Mouse (Mus musculus) embryonic facial prominence, embryonic 13.5 days (tissue): ENCODE data around the gene Agl. TPM values are rescaled to one million over a fixed set of nuclear protein-coding genes. Genes with fewer than 3 reads are reported as not detected.
"Not testable (repeated sequence)": the region's sequence is repeated elsewhere in the genome, so short reads cannot be mapped to it uniquely, and the experiment has no call there.

ENCODE experiments used
- ATAC-seq: fragments of 200-750 bp; cut with Nextera tagmentation; 2 replicates; pipeline ENCODE4 v1.8.0; 2017; ENCODE audit warnings: low read depth; ENCODE audit not compliant: insufficient number of reproducible peaks, insufficient read depth, low FRiP score, low TSS enrichment
- H3K27ac ChIP-seq: fragments of 300-500 bp; sonication (generic); 2 replicates; pipeline ENCODE4 v1.5.1; 2015; ENCODE audit warnings: moderate library complexity, mild to moderate bottlenecking, inconsistent platforms
- H3K27me3 ChIP-seq: fragments of 300-500 bp; sonication (generic); 2 replicates; pipeline ENCODE4 v1.6.1; 2015; ENCODE audit warnings: mild to moderate bottlenecking, inconsistent platforms
- H3K36me3 ChIP-seq: fragments of 300-500 bp; sonication (generic); 2 replicates; pipeline ENCODE4 v1.6.1; 2015; ENCODE audit warnings: mild to moderate bottlenecking, inconsistent platforms
- H3K4me1 ChIP-seq: fragments of 300-500 bp; sonication (generic); 2 replicates; pipeline ENCODE4 v1.6.1; 2015; ENCODE audit warnings: inconsistent platforms
- H3K4me2 ChIP-seq: fragments of 300-500 bp; sonication (generic); 2 replicates; pipeline ENCODE4 v1.6.1; 2015; ENCODE audit warnings: moderate library complexity, mild to moderate bottlenecking, inconsistent platforms
- H3K4me3 ChIP-seq: fragments of 300-500 bp; sonication (generic); 2 replicates; pipeline ENCODE4 v1.5.1; 2015; ENCODE audit warnings: mild to moderate bottlenecking, inconsistent platforms
- H3K9ac ChIP-seq: fragments of 300-500 bp; sonication (generic); 2 replicates; pipeline ENCODE4 v1.6.1; 2015; ENCODE audit warnings: mild to moderate bottlenecking, inconsistent platforms
- H3K9me3 ChIP-seq: fragments of 300-500 bp; sonication (generic); 2 replicates; pipeline ENCODE4 v1.6.1; 2016; ENCODE audit warnings: inconsistent platforms
- WGBS: fragments of 180-500 bp; shearing (Covaris S2); methylation state at CpG from one replicate; pipeline ENCODE4 v1.1.7; 2015; ENCODE audit warnings: mixed read lengths; 5-methylcytosine and 5-hydroxymethylcytosine counted together
- polyA plus RNA-seq: library from polyadenylated mRNA; unstranded; fragments of >200 nt; fragmentation: Nextera tagmentation; extraction: Ambion mirVana; gene quantifications from 2 replicates; pipeline ENCODE4 v1.2.1, GENCODE M21; 2015

Gene Agl
- polyA plus RNA-seq, 1 experiment from 2014 or later, result 19.6 TPM

- H3K27me3 ChIP-seq, result no peaks in the 10 kb centered on the region
- no peak overlapping the region for H3K27ac ChIP-seq
- no peak for ATAC-seq
- no peak overlapping the region for H3K4me3 ChIP-seq
- H3K9me3 ChIP-seq, result no peaks in the 10 kb centered on the region
- H3K36me3 ChIP-seq, result peaks cover 78% of the 10 kb centered on the region
- no peak overlapping the region for H3K4me2 ChIP-seq
- H3K9ac ChIP-seq, result no peak overlapping the region
- H3K4me1 ChIP-seq, result no peaks in the 10 kb centered on the region
- WGBS, result 94% methylated on average over 12 of the region's 12 CpGs
These were observed 23.7 kb downstream of the Agl start for GRCm38 (mm10) chr3:116784290-116784689.

GRCm38 (mm10) chr3:116776961-116777360, 31.0 kb downstream of the Agl start:
- peaks cover 75% of the 10 kb centered on the region for H3K36me3 ChIP-seq
- H3K27me3 ChIP-seq, result no peaks in the 10 kb centered on the region

GRCm38 (mm10) chr3:116773836-116774235, 34.1 kb downstream of the Agl start:
- Histone ChIP-seq H3K36me3 (peaks cover 71% of the 10 kb centered on the region), H3K9me3 (no peaks in the 10 kb centered on the region), H3K27me3 (no peaks in the 10 kb centered on the region), H3K4me2 (no peak overlapping the region), H3K4me1 (no peaks in the 10 kb centered on the region), H3K4me3 (no peak overlapping the region), H3K9ac (no peak overlapping the region), H3K27ac (no peak overlapping the region)
- WGBS, result 88% methylated on average over 12 of the region's 12 CpGs
- no peak for ATAC-seq

More at GRCm38 (mm10) chr3:116776961-116777360, 31.0 kb downstream of the Agl start:
- H3K4me2 ChIP-seq, result no peak overlapping the region
- no peaks in the 10 kb centered on the region for H3K9me3 ChIP-seq
- no peak overlapping the region for H3K27ac ChIP-seq
- H3K4me3 ChIP-seq, result no peak overlapping the region
- ATAC-seq, result no peak
- no peaks in the 10 kb centered on the region for H3K4me1 ChIP-seq
- WGBS, result 84% methylated on average over 2 of the region's 2 CpGs
- no peak overlapping the region for H3K9ac ChIP-seq

GRCm38 (mm10) chr3:116771597-116771996, 36.4 kb downstream of the Agl start:
- Histone ChIP-seq H3K4me2 (no peak overlapping the region), H3K9ac (no peak overlapping the region), H3K36me3 (peaks cover 63% of the 10 kb centered on the region), H3K9me3 (no peaks in the 10 kb centered on the region), H3K4me3 (no peak overlapping the region), H3K4me1 (no peaks in the 10 kb centered on the region), H3K27ac (no peak overlapping the region), H3K27me3 (no peaks in the 10 kb centered on the region)
- 85% methylated on average over 2 of the region's 2 CpGs for WGBS
- ATAC-seq, result no peak

- not testable (repeated sequence) for ATAC-seq, H3K9me3 ChIP-seq, H3K4me1 ChIP-seq, H3K27me3 ChIP-seq, H3K4me3 ChIP-seq, H3K4me2 ChIP-seq, H3K9ac ChIP-seq, H3K27ac ChIP-seq
- peaks cover 42% of the 10 kb centered on the region for H3K36me3 ChIP-seq
- WGBS, result 89% methylated on average over 7 of the region's 7 CpGs
These were observed 41.0 kb downstream of the Agl start for GRCm38 (mm10) chr3:116766963-116767362.

- H3K4me2 ChIP-seq, result no peak overlapping the region
- peaks cover 54% of the 10 kb centered on the region for H3K36me3 ChIP-seq
- no peaks in the 10 kb centered on the region for H3K27me3 ChIP-seq
- no peak overlapping the region for H3K27ac ChIP-seq
- H3K4me1 ChIP-seq, result no peaks in the 10 kb centered on the region
- ATAC-seq, result no peak
- no peaks in the 10 kb centered on the region for H3K9me3 ChIP-seq
- H3K4me3 ChIP-seq, result no peak overlapping the region
- WGBS, result 97% methylated on average over 8 of the region's 8 CpGs
- H3K9ac ChIP-seq, result no peak overlapping the region
These were observed 55.1 kb downstream of the Agl start for GRCm38 (mm10) chr3:116752818-116753217.

- no peak for ATAC-seq
- Histone ChIP-seq H3K9ac (no peak overlapping the region), H3K27ac (no peak overlapping the region), H3K9me3 (no peaks in the 10 kb centered on the region), H3K4me1 (no peaks in the 10 kb centered on the region), H3K4me3 (no peak overlapping the region), H3K4me2 (no peak overlapping the region), H3K36me3 (peaks cover 40% of the 10 kb centered on the region), H3K27me3 (no peaks in the 10 kb centered on the region)
- 71% methylated on average over 4 of the region's 4 CpGs for WGBS
These were observed 56.6 kb downstream of the Agl start for GRCm38 (mm10) chr3:116751191-116751860.

- ATAC-seq, result no peak
These were observed 59.4 kb downstream of the Agl start for GRCm38 (mm10) chr3:116748391-116749170.

GRCm38 (mm10) chr3:116747648-116748047, 60.3 kb downstream of the Agl start:
- H3K4me3 ChIP-seq, H3K27ac ChIP-seq, ATAC-seq, H3K9ac ChIP-seq, H3K4me1 ChIP-seq, H3K4me2 ChIP-seq, H3K9me3 ChIP-seq, H3K27me3 ChIP-seq: not testable (repeated sequence)
- H3K36me3 ChIP-seq, result peaks cover 39% of the 10 kb centered on the region
- 86% methylated on average over 7 of the region's 7 CpGs for WGBS

More at GRCm38 (mm10) chr3:116748391-116749170, 59.4 kb downstream of the Agl start:
- no peak overlapping the region for H3K9ac ChIP-seq
- peaks cover 43% of the 10 kb centered on the region for H3K36me3 ChIP-seq
- no peaks in the 10 kb centered on the region for H3K9me3 ChIP-seq
- no peak overlapping the region for H3K27ac ChIP-seq
- no peaks in the 10 kb centered on the region for H3K4me1 ChIP-seq
- no peak overlapping the region for H3K4me2 ChIP-seq
- H3K27me3 ChIP-seq, result no peaks in the 10 kb centered on the region
- 58% methylated on average over 8 of the region's 8 CpGs for WGBS
- H3K4me3 ChIP-seq, result no peak overlapping the region

- H3K27me3 ChIP-seq, result no peaks in the 10 kb centered on the region
- WGBS, result 85% methylated on average over 9 of the region's 9 CpGs
- H3K4me3 ChIP-seq, result no peak overlapping the region
- peaks cover 18% of the 10 kb centered on the region for H3K36me3 ChIP-seq
- no peaks in the 10 kb centered on the region for H3K4me1 ChIP-seq
- no peak overlapping the region for H3K27ac ChIP-seq
- H3K9ac ChIP-seq, result no peak overlapping the region
- H3K9me3 ChIP-seq, result no peaks in the 10 kb centered on the region
- H3K4me2 ChIP-seq, result no peak overlapping the region
- ATAC-seq, result no peak
These were observed 67.0 kb downstream of the Agl start for GRCm38 (mm10) chr3:116740963-116741362.

GRCm38 (mm10) chr3:116740106-116740505, 67.9 kb downstream of the Agl start:
- H3K27ac ChIP-seq, result no peak overlapping the region
- ATAC-seq, result no peak
- no peak overlapping the region for H3K4me3 ChIP-seq
- no peak overlapping the region for H3K4me2 ChIP-seq
- no peaks in the 10 kb centered on the region for H3K9me3 ChIP-seq
- H3K36me3 ChIP-seq, result peaks cover 12% of the 10 kb centered on the region
- WGBS, result 86% methylated on average over 5 of the region's 5 CpGs
- H3K4me1 ChIP-seq, result no peaks in the 10 kb centered on the region
- no peaks in the 10 kb centered on the region for H3K27me3 ChIP-seq
- no peak overlapping the region for H3K9ac ChIP-seq

- H3K27me3 ChIP-seq, result no peaks in the 10 kb centered on the region
- no peaks in the 10 kb centered on the region for H3K4me1 ChIP-seq
- H3K9me3 ChIP-seq, result no peaks in the 10 kb centered on the region
- no peak overlapping the region for H3K4me2 ChIP-seq
- H3K36me3 ChIP-seq, result no peaks in the 10 kb centered on the region
- H3K27ac ChIP-seq, result no peak overlapping the region
- no peak for ATAC-seq
- WGBS, result 78% methylated on average over 8 of the region's 8 CpGs
- no peak overlapping the region for H3K9ac ChIP-seq
- H3K4me3 ChIP-seq, result no peak overlapping the region
These were observed 70.6 kb downstream of the Agl start for GRCm38 (mm10) chr3:116737326-116737731.
